Mouse (Mus musculus): ENCODE results near the gene Dysf.

The Dysf gene

GRCm38 (mm10) chr6:84167612-84168011, 159.2 kb downstream of the Dysf start:
- no peak for DNase-seq (ENCODE audit: low spot score in 2 of 2)

- no peak for DNase-seq (ENCODE audit: low spot score in 2 of 2)
Measured at GRCm38 (mm10) chr6:84168571-84168970, 160.2 kb downstream of the Dysf start.

GRCm38 (mm10) chr6:84173626-84174025, 165.2 kb downstream of the Dysf start:
- DNase-seq (ENCODE audit: low spot score in 2 of 2) = no peak

- no peak for DNase-seq (ENCODE audit: low spot score in 2 of 2)
Measured at GRCm38 (mm10) chr6:84178776-84179405, 170.5 kb downstream of the Dysf start.

GRCm38 (mm10) chr6:84181452-84181851, 173.1 kb downstream of the Dysf start:
- DNase-seq (ENCODE audit: low spot score in 2 of 2) = no peak

GRCm38 (mm10) chr6:84191656-84192250, 183.4 kb downstream of the Dysf start:
- DNase-seq (ENCODE audit: low spot score in 2 of 2) = peak in 1 of 2 experiments; percentile 7

- no peak for DNase-seq (ENCODE audit: low spot score in 2 of 2)
Measured at GRCm38 (mm10) chr6:84196511-84196910, 188.1 kb downstream of the Dysf start.

GRCm38 (mm10) chr6:84197811-84198213, 189.4 kb downstream of the Dysf start:
- no peak for DNase-seq (ENCODE audit: low spot score in 2 of 2)

GRCm38 (mm10) chr6:84201721-84202490, 193.5 kb downstream of the Dysf start:
- DNase-seq (ENCODE audit: low spot score in 2 of 2) = no peak

- DNase-seq (ENCODE audit: low spot score in 2 of 2) = no peak
Measured at GRCm38 (mm10) chr6:84205611-84206010, 197.2 kb downstream of the Dysf start.

GRCm38 (mm10) chr6:84208589-84208988, 200.2 kb downstream of the Dysf start:
- DNase-seq (ENCODE audit: low spot score in 2 of 2) = no peak

- peak in 1 of 2 experiments; percentile 9 for DNase-seq (ENCODE audit: low spot score in 2 of 2)
Measured at GRCm38 (mm10) chr6:84209736-84210434, 201.5 kb downstream of the Dysf start.

- DNase-seq (ENCODE audit: low spot score in 2 of 2) = no peak
Measured at GRCm38 (mm10) chr6:84211473-84211872, 203.1 kb downstream of the Dysf start.

- no peak for DNase-seq (ENCODE audit: low spot score in 2 of 2)
Measured at GRCm38 (mm10) chr6:84213101-84213500, 204.7 kb downstream of the Dysf start.

- no peak for DNase-seq (ENCODE audit: low spot score in 2 of 2)
Measured at GRCm38 (mm10) chr6:84217216-84217933, 209.0 kb downstream of the Dysf start.

GRCm38 (mm10) chr6:84219119-84219518, 210.7 kb downstream of the Dysf start:
- DNase-seq (ENCODE audit: low spot score in 2 of 2) = no peak

- DNase-seq (ENCODE audit: low spot score in 2 of 2) = no peak
Measured at GRCm38 (mm10) chr6:84224861-84225260, 216.5 kb downstream of the Dysf start.

- peak; percentile 39 to 56 for DNase-seq (ENCODE audit: low spot score in 2 of 2)
Measured at GRCm38 (mm10) chr6:84225587-84225986, 217.2 kb downstream of the Dysf start.

GRCm38 (mm10) chr6:84228196-84228595, 219.8 kb downstream of the Dysf start:
- DNase-seq (ENCODE audit: low spot score in 2 of 2) = no peak

GRCm38 (mm10) chr6:84228786-84229185, 220.4 kb downstream of the Dysf start:
- no peak for DNase-seq (ENCODE audit: low spot score in 2 of 2)

GRCm38 (mm10) chr6:84229739-84230138, 221.3 kb downstream of the Dysf start:
- no peak for DNase-seq (ENCODE audit: low spot score in 2 of 2)

GRCm38 (mm10) chr6:84231108-84231507, 222.7 kb downstream of the Dysf start:
- no peak for DNase-seq (ENCODE audit: low spot score in 2 of 2)
